Mouse (Mus musculus) adrenal gland, postnatal 25 days (tissue): ENCODE measurements around the gene Nek7. TPM values are rescaled to one million over a fixed set of nuclear protein-coding genes. Genes with fewer than 3 reads are reported as not detected.

Experiments
- DNase-seq: peaks from one replicate; pipeline ENCODE4 v3.0.0; 2021; ENCODE audit warnings: mixed read lengths
- total RNA-seq: library from RNA; stranded (reverse); gene quantifications from 2 replicates; pipeline ENCODE4 v1.2.3, GENCODE M21; 2021

Nek7 gene
- total RNA-seq, 1 experiment from 2014 or later, result 51.2 TPM

DNA sequence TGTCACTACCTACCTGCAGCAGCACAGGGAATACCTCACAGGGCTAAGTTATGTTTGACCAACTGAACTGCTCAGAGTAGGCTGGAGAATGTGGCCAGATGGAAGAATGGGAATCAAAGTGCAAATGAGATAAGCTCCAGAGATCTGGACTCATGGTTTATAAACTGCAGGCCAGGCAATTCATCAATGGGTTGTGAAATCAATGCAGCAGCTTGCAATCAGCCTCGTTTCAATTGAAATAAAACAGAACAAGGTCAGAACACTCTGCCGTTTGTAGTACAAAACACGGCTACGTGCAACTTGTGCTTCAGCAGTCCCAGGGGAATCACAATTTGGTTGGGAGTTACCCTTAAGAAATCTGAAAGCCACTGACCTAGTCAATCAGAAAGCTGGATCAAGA, 109.4 kb downstream of the Nek7 start:
- peak; percentile 3 for DNase-seq

DNA sequence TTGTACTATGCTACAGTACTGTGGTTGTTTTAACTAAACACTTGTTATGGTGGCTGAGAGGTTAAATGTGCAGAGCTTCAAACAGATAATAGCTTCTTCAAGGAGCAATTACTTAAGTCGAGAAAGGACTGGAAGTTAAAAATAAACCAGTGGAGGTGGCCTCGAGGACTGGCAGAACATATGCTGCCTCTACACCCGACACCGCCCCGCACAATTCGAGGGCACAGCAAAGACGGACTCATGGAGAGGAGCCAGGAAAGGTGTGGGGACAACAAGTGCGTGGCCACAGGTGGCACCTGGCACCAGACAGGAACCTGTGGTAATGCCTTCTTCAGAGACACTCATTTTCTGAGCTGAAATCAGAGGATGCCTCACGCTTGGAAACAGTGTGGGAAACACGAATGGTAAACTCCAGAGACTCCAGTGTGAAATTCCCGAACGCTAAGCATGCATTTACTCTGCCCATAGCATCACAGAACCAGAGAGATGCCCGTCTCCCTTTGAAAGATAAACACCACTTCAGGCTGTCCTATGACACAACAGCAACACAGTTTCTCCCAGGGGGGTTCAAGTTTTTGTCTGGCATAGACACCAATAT, 112.4 kb downstream of the Nek7 start:
- DNase-seq, result no peak

DNA sequence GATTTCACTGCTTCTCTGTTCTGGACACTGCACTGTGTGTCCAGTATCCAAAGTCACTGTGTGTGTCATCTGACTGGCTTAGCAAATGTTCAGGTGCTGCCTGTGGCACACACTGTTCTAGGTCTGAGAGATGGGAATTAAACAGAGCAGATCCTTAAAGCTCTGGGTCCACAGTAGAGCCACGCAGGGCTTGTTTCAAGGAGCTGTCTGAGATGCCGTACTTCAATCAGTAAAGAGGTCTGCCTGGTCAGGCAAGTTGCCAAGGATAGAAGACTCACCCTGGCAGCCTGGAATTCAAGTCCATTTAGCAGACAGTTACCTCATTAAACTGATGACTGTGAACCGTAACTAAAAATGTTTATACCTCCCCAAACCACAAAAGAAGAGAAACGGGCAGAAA, 112.9 kb downstream of the Nek7 start:
- DNase-seq, result peak; percentile 42

- no peak for DNase-seq
These were observed 115.7 kb downstream of the Nek7 start for GRCm38 (mm10) chr1:138504228-138504627.

DNA sequence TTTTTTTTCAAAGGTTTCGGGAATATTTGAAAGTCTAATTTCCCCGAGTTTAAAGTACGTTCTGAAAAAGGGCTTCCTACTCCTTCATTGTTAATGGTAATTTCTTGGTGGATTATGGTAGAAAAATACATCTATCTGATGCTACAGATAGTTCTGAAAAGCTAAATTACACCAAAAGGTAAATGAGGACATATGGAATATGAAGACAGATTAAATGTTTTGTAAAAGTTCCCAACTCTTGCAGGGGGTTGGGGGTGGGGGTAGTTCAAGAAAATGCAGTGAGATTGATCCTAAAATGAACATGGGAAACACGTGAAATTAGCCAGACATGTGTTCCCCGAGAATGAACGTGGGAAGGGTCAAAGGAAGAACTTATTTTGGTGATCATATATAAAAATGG, 119.2 kb downstream of the Nek7 start:
- no peak for DNase-seq

- DNase-seq, result no peak
These were observed 119.8 kb downstream of the Nek7 start for GRCm38 (mm10) chr1:138500155-138500554.

DNA sequence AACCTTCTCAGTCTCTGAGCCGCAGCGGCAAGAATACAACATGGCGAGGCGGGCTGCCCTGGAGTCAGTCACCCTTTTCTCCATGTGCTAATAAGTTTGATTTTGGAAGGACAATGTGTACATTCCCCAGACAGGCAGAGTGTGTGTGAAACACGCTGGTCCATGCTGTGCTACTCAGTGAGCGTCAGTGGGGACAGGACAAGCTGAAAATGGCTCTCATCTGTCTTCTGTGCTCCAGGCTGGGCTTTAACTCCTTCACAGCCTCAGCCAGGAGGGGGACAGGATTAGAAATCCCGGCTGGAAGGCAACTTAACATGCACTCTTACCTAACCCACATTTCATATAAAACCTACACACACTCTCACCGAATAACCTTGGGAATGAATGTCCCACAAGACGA, 120.5 kb downstream of the Nek7 start:
- DNase-seq, result no peak

DNA sequence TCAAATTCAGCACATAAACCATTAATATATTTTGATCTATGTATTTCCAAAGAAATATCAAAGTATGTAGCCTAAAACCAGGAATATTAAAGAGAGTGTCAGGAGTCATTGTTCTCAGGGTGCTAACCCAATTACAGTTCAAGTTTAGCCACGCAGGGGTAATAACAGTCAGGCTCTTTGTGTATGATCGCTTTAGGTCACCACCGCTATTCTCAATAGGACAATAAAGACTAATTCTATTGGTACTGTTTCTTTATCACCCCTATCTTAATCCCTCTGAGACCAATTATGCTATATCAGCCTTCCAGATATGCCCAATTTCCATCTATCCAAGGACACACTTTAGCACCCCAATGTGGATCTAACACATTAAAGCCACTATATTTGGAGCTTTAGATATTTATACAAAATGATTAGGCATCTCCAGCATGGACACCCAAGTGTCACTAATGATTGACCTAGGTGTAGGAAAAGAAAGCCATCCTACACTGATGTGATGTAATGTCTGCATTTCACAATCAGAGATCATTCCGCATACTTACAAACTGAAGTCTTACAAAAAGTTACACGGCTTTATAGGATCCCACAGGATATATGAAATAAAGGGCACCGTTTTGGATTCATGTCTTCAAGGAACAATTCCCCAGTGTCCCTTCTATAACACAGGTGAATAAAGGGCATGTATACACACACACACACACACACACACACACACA, 128.4 kb downstream of the Nek7 start:
- DNase-seq, result no peak

- DNase-seq, result no peak
These were observed 132.4 kb downstream of the Nek7 start for GRCm38 (mm10) chr1:138487569-138487968.

DNA sequence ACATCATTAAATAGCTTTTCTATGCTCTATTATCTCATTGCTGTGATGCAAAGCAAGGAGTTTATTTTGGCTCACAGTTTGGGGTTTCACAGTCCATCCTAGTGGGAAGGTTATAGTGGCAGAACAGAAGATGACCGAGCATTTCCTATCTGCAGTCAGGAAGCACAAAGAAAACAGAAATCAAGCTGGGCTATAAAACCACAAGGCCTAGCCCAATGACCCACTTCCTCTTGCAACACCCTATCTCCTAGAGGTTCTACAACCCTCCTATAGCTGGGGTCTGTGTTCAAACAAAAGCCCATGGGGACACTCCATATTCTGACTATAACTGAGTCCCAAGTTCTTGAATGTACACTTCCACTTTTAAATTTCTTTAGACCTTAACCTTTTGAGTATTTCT, 139.2 kb downstream of the Nek7 start:
- no peak for DNase-seq

- DNase-seq, result no peak
These were observed 154.6 kb downstream of the Nek7 start for GRCm38 (mm10) chr1:138465352-138465751.

DNA sequence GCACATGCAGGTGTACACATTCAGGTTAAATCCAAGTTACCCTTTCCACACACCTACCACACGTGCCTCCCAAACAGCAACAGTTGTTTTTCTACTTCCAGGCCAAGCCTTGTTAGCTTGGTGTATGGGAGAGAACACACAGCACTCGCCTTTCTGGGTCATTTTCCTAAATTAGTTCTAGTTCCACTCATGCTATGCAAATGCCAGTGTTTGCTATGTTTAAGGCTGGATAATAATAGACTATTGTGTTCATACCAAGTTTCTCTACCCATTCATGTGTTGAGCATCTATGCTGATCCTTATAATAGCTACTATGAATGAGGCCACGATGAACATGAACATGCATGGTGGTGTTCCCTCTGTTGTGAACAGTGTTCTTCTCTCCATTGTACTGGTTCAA, 158.5 kb downstream of the Nek7 start:
- no peak for DNase-seq

DNA sequence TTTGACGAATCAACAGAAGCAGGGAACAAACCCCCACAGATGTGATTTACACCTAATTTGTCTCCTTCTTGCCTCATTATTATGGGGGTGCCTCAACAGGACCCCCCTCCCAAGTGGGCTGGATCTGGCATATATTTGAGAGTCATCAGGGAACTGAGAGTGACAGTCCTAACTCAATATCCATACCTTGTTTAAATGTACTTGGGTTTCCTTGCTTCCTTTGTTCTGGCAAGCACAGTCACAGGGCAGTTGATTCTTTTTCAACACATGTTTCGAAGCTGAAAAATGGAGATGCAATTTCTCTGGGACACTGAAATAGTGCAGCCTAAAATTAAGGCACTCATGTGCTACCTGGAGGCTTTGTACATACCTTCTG, 170.5 kb downstream of the Nek7 start:
- DNase-seq, result no peak

GRCm38 (mm10) chr1:138448635-138449475, 171.1 kb downstream of the Nek7 start:
- DNase-seq, result no peak

DNA sequence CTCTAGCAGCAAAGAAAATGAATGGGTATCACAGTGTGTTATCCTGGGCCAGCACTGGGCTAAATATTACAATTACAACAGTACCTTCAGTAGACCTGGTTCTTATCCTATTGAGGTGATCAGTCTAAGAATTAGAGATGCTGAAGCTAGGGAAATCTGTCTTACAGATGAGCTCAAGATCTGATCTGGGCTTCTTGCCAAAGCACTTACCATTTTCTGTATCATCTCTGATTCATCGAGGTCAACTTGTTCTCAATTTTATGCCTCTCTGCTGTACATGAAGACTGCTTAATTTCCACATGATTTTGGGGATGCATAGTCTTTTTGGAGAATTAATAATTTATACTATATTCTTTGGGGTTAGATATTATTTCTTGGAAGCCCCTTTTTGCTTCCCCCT, 173.1 kb downstream of the Nek7 start:
- no peak for DNase-seq

Other genes starting within 250 kb of the Nek7 start
- not detected in 2 replicates for gene Lhx9, start 228.4 kb upstream of the Nek7 start, total RNA-seq
- 11.3 and 21.2 TPM in 2 replicates for gene 2310009B15Rik, start 236.7 kb upstream of the Nek7 start, total RNA-seq